Mouse (Mus musculus) limb, embryonic 14.5 days (tissue): ENCODE data around the gene Cenpb. TPM values are rescaled to one million over a fixed set of nuclear protein-coding genes. Genes with fewer than 3 reads are reported as not detected.

ENCODE experiments used
- ATAC-seq: fragments of 200-750 bp; cut with Nextera tagmentation; 2 replicates; pipeline ENCODE4 v1.8.0; 2017; ENCODE audit warnings: low read depth, moderate number of reproducible peaks, moderate TSS enrichment; ENCODE audit not compliant: low FRiP score
- DNase-seq: peaks from one replicate; pipeline ENCODE4 v3.0.0-alpha.2; 2015; ENCODE audit warnings: low spot score
- H3K27ac ChIP-seq: fragments of 300-500 bp; sonication (generic); replicated peaks from 2 replicates; pipeline ENCODE4 v1.5.1; 2014; ENCODE audit warnings: low read depth, mild to moderate bottlenecking, low read length, moderate library complexity, mixed read lengths
- H3K27me3 ChIP-seq: fragments of 300-500 bp; sonication (generic); 2 replicates; pipeline ENCODE4 v1.6.1; 2014; ENCODE audit warnings: low read length, mixed read lengths; ENCODE audit not compliant: control insufficient read depth, insufficient read depth
- H3K36me3 ChIP-seq: fragments of 300-500 bp; sonication (generic); 2 replicates; pipeline ENCODE4 v1.6.1; 2014; ENCODE audit warnings: mild to moderate bottlenecking, low read length, moderate library complexity, mixed read lengths; ENCODE audit not compliant: control insufficient read depth, insufficient read depth
- H3K4me1 ChIP-seq: fragments of 300-500 bp; sonication (generic); 2 replicates; pipeline ENCODE4 v1.6.1; 2014; ENCODE audit warnings: antibody characterized with exemption, low read length, mixed read lengths; ENCODE audit not compliant: control insufficient read depth, insufficient read depth
- H3K4me2 ChIP-seq: fragments of 300-500 bp; sonication (generic); replicated peaks from 2 replicates; pipeline ENCODE4 v1.6.1; 2014; ENCODE audit warnings: low read depth, mild to moderate bottlenecking, low read length, moderate library complexity; ENCODE audit not compliant: severe bottlenecking
- H3K4me3 ChIP-seq: fragments of 300-500 bp; sonication (generic); replicated peaks from 2 replicates; pipeline ENCODE4 v1.5.1; 2014; ENCODE audit warnings: low read length
- H3K9ac ChIP-seq: fragments of 300-500 bp; sonication (generic); 2 replicates; pipeline ENCODE4 v1.6.1; 2014; ENCODE audit warnings: mild to moderate bottlenecking, low read depth, low read length, moderate library complexity; ENCODE audit not compliant: severe bottlenecking
- H3K9me3 ChIP-seq: fragments of 300-500 bp; sonication (generic); 2 replicates; pipeline ENCODE4 v1.6.1; 2016; ENCODE audit warnings: low read length; ENCODE audit not compliant: control insufficient read depth
- POLR2A ChIP-seq: fragments of 200-500 bp; IDR thresholded peaks from 2 replicates; pipeline ENCODE4 v1.8.0; 2012; ENCODE audit warnings: inconsistent platforms, mild to moderate bottlenecking, moderate library complexity, borderline replicate concordance; ENCODE audit not compliant: insufficient read depth, insufficient read length; ENCODE audit errors: extremely low read depth
- WGBS: fragments of 180-500 bp; shearing (Covaris S2); extraction: QIAGEN DNeasy Blood & Tissue Kit; methylation state at CpG from one replicate; pipeline ENCODE4 v1.1.7; 2014; 5-methylcytosine and 5-hydroxymethylcytosine counted together
- polyA plus RNA-seq, 2 experiments: library from polyadenylated mRNA; depleted of rRNA in 1 of 2; stranded (reverse) in 1 of 2; unstranded in 1 of 2; fragments of >200 nt; fragmentation: Nextera tagmentation in 1 of 2; extraction: Ambion mirVana in 1 of 2; gene quantifications; 2 replicates each; pipeline versions ENCODE4 v1.2.1 to v1.2.3; 2012 to 2014

The Cenpb gene
- polyA plus RNA-seq, 2 experiments = 9.2 to 48.3 TPM

GRCm38 (mm10) chr2:131186771-131187601 is 7.1 kb upstream of the Cenpb start, which contains the start of the genes Cdc25b and Spef1:
Gene Cdc25b, plus strand, starts transcription at chr2:131186949.
Gene Spef1, minus strand, starts transcription at chr2:131187282.
- H3K4me1 ChIP-seq = peaks cover 17% of the 10 kb centered on the region
- peak within 1 kb of the TSS; percentile 59 for H3K4me3 ChIP-seq
- peak within 1 kb of the TSS; percentile 64 for H3K9ac ChIP-seq
- WGBS = 1% methylated on average over 40 of the region's 43 CpGs
- no peaks in the 10 kb centered on the region for H3K9me3 ChIP-seq
- H3K27me3 ChIP-seq = no peaks in the 10 kb centered on the region
- peak within 1 kb of the TSS; percentile 66 for H3K4me2 ChIP-seq
- ATAC-seq (peak; percentile 89), DNase-seq (peak; percentile 86)
- H3K36me3 ChIP-seq = peaks cover 19% of the 10 kb centered on the region
- 0 out of 2 replicates have a peak, but pooled peaks have one; percentile 42 for TF ChIP-seq POLR2A
- H3K27ac ChIP-seq = peak within 1 kb of the TSS; percentile 70

- no peak for ATAC-seq
- peaks cover 17% of the 10 kb centered on the region for H3K4me1 ChIP-seq
- no peaks in the 10 kb centered on the region for H3K9me3 ChIP-seq
- H3K27me3 ChIP-seq = no peaks in the 10 kb centered on the region
- H3K9ac ChIP-seq = peak overlapping the region; percentile 64
- DNase-seq = no peak
- WGBS = 3% methylated on average over 14 of the region's 14 CpGs
- H3K4me3 ChIP-seq = peak overlapping the region; percentile 59
- H3K27ac ChIP-seq = peak overlapping the region; percentile 70; the same call in 1 of the 2 replicates
- peaks cover 13% of the 10 kb centered on the region; the same call in 1 of the 2 replicates for H3K36me3 ChIP-seq
- peak overlapping the region; percentile 66 for H3K4me2 ChIP-seq
- TF ChIP-seq POLR2A = no peak
These were observed 6.5 kb upstream of the Cenpb start for GRCm38 (mm10) chr2:131186343-131186742.

GRCm38 (mm10) chr2:131179246-131179886 is 501 bp downstream of the Cenpb start:
- DNase-seq = peak; percentile 53
- WGBS = under 1% methylated on average over 47 of the region's 67 CpGs
- Histone ChIP-seq H3K4me1 (peaks cover 25% of the 10 kb centered on the region), H3K4me2 (peak overlapping the region; percentile 96), H3K36me3 (peaks cover 18% of the 10 kb centered on the region; the same call in 1 of the 2 replicates), H3K4me3 (peak overlapping the region; percentile 58), H3K27me3 (no peaks in the 10 kb centered on the region), H3K9me3 (no peaks in the 10 kb centered on the region), H3K27ac (peak overlapping the region; percentile 93), H3K9ac (peak overlapping the region; percentile 89)
- TF ChIP-seq POLR2A = no peak
- ATAC-seq = peak; percentile 77

- peaks cover 18% of the 10 kb centered on the region; the same call in 1 of the 2 replicates for H3K36me3 ChIP-seq
- no peak for TF ChIP-seq POLR2A
- peak overlapping the region; percentile 89 for H3K9ac ChIP-seq
- peak overlapping the region; percentile 93; the same call in 1 of the 2 replicates for H3K27ac ChIP-seq
- H3K9me3 ChIP-seq = no peaks in the 10 kb centered on the region
- no peaks in the 10 kb centered on the region for H3K27me3 ChIP-seq
- peaks cover 25% of the 10 kb centered on the region for H3K4me1 ChIP-seq
- DNase-seq (no peak), ATAC-seq (no peak)
- peak overlapping the region; percentile 96 for H3K4me2 ChIP-seq
- peak overlapping the region; percentile 58 for H3K4me3 ChIP-seq
- WGBS = 37% methylated on average over 23 of the region's 26 CpGs
These were observed 1.0 kb downstream of the Cenpb start for GRCm38 (mm10) chr2:131178828-131179245.

GRCm38 (mm10) chr2:131177932-131178331 is 1.9 kb downstream of the Cenpb start:
- WGBS = 89% methylated on average over 9 of the region's 9 CpGs
- peaks cover 25% of the 10 kb centered on the region for H3K4me1 ChIP-seq
- ATAC-seq (no peak), DNase-seq (no peak)
- peak overlapping the region; percentile 96 for H3K4me2 ChIP-seq
- no peak overlapping the region for H3K27ac ChIP-seq
- peaks cover 8% of the 10 kb centered on the region; the same call in 1 of the 2 replicates for H3K27me3 ChIP-seq
- H3K9ac ChIP-seq = peak overlapping the region; percentile 89
- peak overlapping the region; percentile 58 for H3K4me3 ChIP-seq
- H3K9me3 ChIP-seq = no peaks in the 10 kb centered on the region
- no peak for TF ChIP-seq POLR2A
- H3K36me3 ChIP-seq = peaks cover 18% of the 10 kb centered on the region; the same call in 1 of the 2 replicates
